Mouse (Mus musculus): ENCODE measurements around the gene Gng8. TPM values are rescaled to one million over a fixed set of nuclear protein-coding genes. Genes with fewer than 3 reads are reported as not detected.

Gng8 gene
- polyA plus RNA-seq, 1 experiment from 2014 or later, result 4.5 TPM

- no peak overlapping the region for H3K27ac ChIP-seq (ENCODE audit: low read length)
- no peak overlapping the region for H3K9ac ChIP-seq (replicated peaks; ENCODE audit: low read depth, low read length)
- no peak for ATAC-seq
- no peak overlapping the region for H3K4me3 ChIP-seq (replicated peaks; ENCODE audit: low read length)
- H3K4me1 ChIP-seq (replicated peaks; ENCODE audit: control insufficient read depth, insufficient read depth, low read length), result 0 out of 2 replicates have a peak, but pooled peaks cover 5% of the 10 kb centered on the region
- H3K9me3 ChIP-seq (ENCODE audit: control insufficient read depth, low read length), result peaks cover 12% of the 10 kb centered on the region
- no peak overlapping the region for H3K4me2 ChIP-seq (ENCODE audit: low read length)
- H3K36me3 ChIP-seq (ENCODE audit: control insufficient read depth, insufficient read depth), result peaks cover 10% of the 10 kb centered on the region
- peaks cover 21% of the 10 kb centered on the region for H3K27me3 ChIP-seq (replicated peaks; ENCODE audit: control insufficient read depth, insufficient read depth, low read length)
- 94% methylated on average over 6 of the region's 6 CpGs for WGBS
Measured at GRCm38 (mm10) chr7:16883162-16883561, 8.4 kb upstream of the Gng8 start.

- Histone ChIP-seq H3K27ac (ENCODE audit: low read length) (no peak overlapping the region), H3K36me3 (ENCODE audit: control insufficient read depth, insufficient read depth) (peaks cover 10% of the 10 kb centered on the region), H3K4me3 (replicated peaks; ENCODE audit: low read length) (no peak overlapping the region), H3K4me2 (ENCODE audit: low read length) (no peak overlapping the region), H3K27me3 (replicated peaks; ENCODE audit: control insufficient read depth, insufficient read depth, low read length) (peaks cover 21% of the 10 kb centered on the region), H3K9ac (replicated peaks; ENCODE audit: low read depth, low read length) (no peak overlapping the region), H3K4me1 (replicated peaks; ENCODE audit: control insufficient read depth, insufficient read depth, low read length) (0 out of 2 replicates have a peak, but pooled peaks cover 5% of the 10 kb centered on the region), H3K9me3 (ENCODE audit: control insufficient read depth, low read length) (peaks cover 12% of the 10 kb centered on the region)
- no peak for ATAC-seq
- 67% methylated on average over 4 of the region's 4 CpGs for WGBS
Measured at GRCm38 (mm10) chr7:16884334-16884733, 7.3 kb upstream of the Gng8 start.

- Histone ChIP-seq H3K27me3 (replicated peaks; ENCODE audit: control insufficient read depth, insufficient read depth, low read length) (peaks cover 21% of the 10 kb centered on the region), H3K9ac (replicated peaks; ENCODE audit: low read depth, low read length) (peak overlapping the region; percentile 20; the same call in 1 of the 2 replicates), H3K9me3 (ENCODE audit: control insufficient read depth, low read length) (peaks cover 12% of the 10 kb centered on the region), H3K27ac (ENCODE audit: low read length) (no peak overlapping the region), H3K4me2 (ENCODE audit: low read length) (peak overlapping the region; percentile 31), H3K4me3 (replicated peaks; ENCODE audit: low read length) (peak overlapping the region; percentile 36), H3K36me3 (ENCODE audit: control insufficient read depth, insufficient read depth) (peaks cover 10% of the 10 kb centered on the region), H3K4me1 (replicated peaks; ENCODE audit: control insufficient read depth, insufficient read depth, low read length) (0 out of 2 replicates have a peak, but pooled peaks cover 2% of the 10 kb centered on the region)
- peak; percentile 39; the same call in 1 of the 2 replicates for ATAC-seq
- 9% methylated on average over 80 of the region's 95 CpGs for WGBS
Measured at GRCm38 (mm10) chr7:16885271-16885776, 6.3 kb upstream of the Gng8 start.

- 0 out of 2 replicates have a peak, but pooled peaks have one; percentile 3 for ATAC-seq
- no peak overlapping the region for H3K9ac ChIP-seq (replicated peaks; ENCODE audit: low read depth, low read length)
- peaks cover 12% of the 10 kb centered on the region for H3K9me3 ChIP-seq (ENCODE audit: control insufficient read depth, low read length)
- H3K36me3 ChIP-seq (ENCODE audit: control insufficient read depth, insufficient read depth), result peaks cover 10% of the 10 kb centered on the region
- H3K4me1 ChIP-seq (replicated peaks; ENCODE audit: control insufficient read depth, insufficient read depth, low read length), result peaks cover 2% of the 10 kb centered on the region
- peaks cover 21% of the 10 kb centered on the region for H3K27me3 ChIP-seq (replicated peaks; ENCODE audit: control insufficient read depth, insufficient read depth, low read length)
- WGBS, result 36% methylated on average over 51 of the region's 59 CpGs
- H3K4me3 ChIP-seq (replicated peaks; ENCODE audit: low read length), result peak overlapping the region; percentile 36; the same call in 1 of the 2 replicates
- H3K4me2 ChIP-seq (ENCODE audit: low read length), result no peak overlapping the region
- H3K27ac ChIP-seq (ENCODE audit: low read length), result no peak overlapping the region
Measured at GRCm38 (mm10) chr7:16885905-16886304, 5.7 kb upstream of the Gng8 start.

- WGBS, result 45% methylated on average over 6 of the region's 6 CpGs
- no peak overlapping the region for H3K27ac ChIP-seq (ENCODE audit: low read length)
- ATAC-seq, result no peak
- H3K4me2 ChIP-seq (ENCODE audit: low read length), result no peak overlapping the region
- peaks cover 9% of the 10 kb centered on the region for H3K9me3 ChIP-seq (ENCODE audit: control insufficient read depth, low read length)
- H3K27me3 ChIP-seq (replicated peaks; ENCODE audit: control insufficient read depth, insufficient read depth, low read length), result peaks cover 7% of the 10 kb centered on the region
- H3K4me3 ChIP-seq (replicated peaks; ENCODE audit: low read length), result no peak overlapping the region
- H3K36me3 ChIP-seq (ENCODE audit: control insufficient read depth, insufficient read depth), result peaks cover 10% of the 10 kb centered on the region
- no peak overlapping the region for H3K9ac ChIP-seq (replicated peaks; ENCODE audit: low read depth, low read length)
- H3K4me1 ChIP-seq (replicated peaks; ENCODE audit: control insufficient read depth, insufficient read depth, low read length), result peaks cover 26% of the 10 kb centered on the region
Measured at GRCm38 (mm10) chr7:16890536-16890935, 1.1 kb upstream of the Gng8 start.

- peak overlapping the region; percentile 10; the same call in 1 of the 2 replicates for H3K4me2 ChIP-seq (ENCODE audit: low read length)
- peaks cover 26% of the 10 kb centered on the region for H3K4me1 ChIP-seq (replicated peaks; ENCODE audit: control insufficient read depth, insufficient read depth, low read length)
- H3K27me3 ChIP-seq (replicated peaks; ENCODE audit: control insufficient read depth, insufficient read depth, low read length), result peaks cover 3% of the 10 kb centered on the region
- H3K9me3 ChIP-seq (ENCODE audit: control insufficient read depth, low read length), result peaks cover 5% of the 10 kb centered on the region
- H3K9ac ChIP-seq (replicated peaks; ENCODE audit: low read depth, low read length), result no peak overlapping the region
- H3K4me3 ChIP-seq (replicated peaks; ENCODE audit: low read length), result no peak overlapping the region
- peaks cover 6% of the 10 kb centered on the region for H3K36me3 ChIP-seq (ENCODE audit: control insufficient read depth, insufficient read depth)
- 2% methylated on average over 23 of the region's 23 CpGs for WGBS
- no peak for ATAC-seq
- no peak overlapping the region for H3K27ac ChIP-seq (ENCODE audit: low read length)
Measured at GRCm38 (mm10) chr7:16890944-16891343, 642 bp upstream of the Gng8 start.

GRCm38 (mm10) chr7:16892352-16892730 lies 755 bp downstream of the Gng8 start:
- no peak overlapping the region for H3K4me3 ChIP-seq (replicated peaks; ENCODE audit: low read length)
- H3K9ac ChIP-seq (replicated peaks; ENCODE audit: low read depth, low read length), result no peak overlapping the region
- H3K27ac ChIP-seq (ENCODE audit: low read length), result no peak overlapping the region
- H3K4me1 ChIP-seq (replicated peaks; ENCODE audit: control insufficient read depth, insufficient read depth, low read length), result peaks cover 26% of the 10 kb centered on the region
- H3K36me3 ChIP-seq (ENCODE audit: control insufficient read depth, insufficient read depth), result no peaks in the 10 kb centered on the region
- H3K27me3 ChIP-seq (replicated peaks; ENCODE audit: control insufficient read depth, insufficient read depth, low read length), result no peaks in the 10 kb centered on the region; the same call in 1 of the 2 replicates
- no peak; the same call in 1 of the 2 replicates for ATAC-seq
- H3K9me3 ChIP-seq (ENCODE audit: control insufficient read depth, low read length), result no peaks in the 10 kb centered on the region
- H3K4me2 ChIP-seq (ENCODE audit: low read length), result no peak overlapping the region
- 54% methylated on average over 9 of the region's 9 CpGs for WGBS

GRCm38 (mm10) chr7:16893612-16894011 lies 2.0 kb downstream of the Gng8 start:
- Histone ChIP-seq H3K9ac (replicated peaks; ENCODE audit: low read depth, low read length) (no peak overlapping the region), H3K4me3 (replicated peaks; ENCODE audit: low read length) (no peak overlapping the region)

GRCm38 (mm10) chr7:16894279-16894678 lies 2.7 kb downstream of the Gng8 start:
- WGBS, result 0% methylated on average over 4 of the region's 4 CpGs
- Histone ChIP-seq H3K27ac (ENCODE audit: low read length) (no peak overlapping the region), H3K4me1 (replicated peaks; ENCODE audit: control insufficient read depth, insufficient read depth, low read length) (peaks cover 26% of the 10 kb centered on the region), H3K9me3 (ENCODE audit: control insufficient read depth, low read length) (no peaks in the 10 kb centered on the region), H3K27me3 (replicated peaks; ENCODE audit: control insufficient read depth, insufficient read depth, low read length) (no peaks in the 10 kb centered on the region; the same call in 1 of the 2 replicates), H3K4me3 (replicated peaks; ENCODE audit: low read length) (no peak overlapping the region), H3K36me3 (ENCODE audit: control insufficient read depth, insufficient read depth) (no peaks in the 10 kb centered on the region), H3K4me2 (ENCODE audit: low read length) (peak overlapping the region; percentile 51; the same call in 1 of the 2 replicates), H3K9ac (replicated peaks; ENCODE audit: low read depth, low read length) (no peak overlapping the region)
- peak; percentile 36; the same call in 1 of the 2 replicates for ATAC-seq

More at GRCm38 (mm10) chr7:16893612-16894011, 2.0 kb downstream of the Gng8 start:
- no peak overlapping the region for H3K4me2 ChIP-seq (ENCODE audit: low read length)
- peaks cover 26% of the 10 kb centered on the region for H3K4me1 ChIP-seq (replicated peaks; ENCODE audit: control insufficient read depth, insufficient read depth, low read length)
- no peaks in the 10 kb centered on the region for H3K36me3 ChIP-seq (ENCODE audit: control insufficient read depth, insufficient read depth)
- no peaks in the 10 kb centered on the region for H3K9me3 ChIP-seq (ENCODE audit: control insufficient read depth, low read length)
- no peaks in the 10 kb centered on the region; the same call in 1 of the 2 replicates for H3K27me3 ChIP-seq (replicated peaks; ENCODE audit: control insufficient read depth, insufficient read depth, low read length)
- WGBS, result 3% methylated on average over 6 of the region's 6 CpGs
- no peak overlapping the region for H3K27ac ChIP-seq (ENCODE audit: low read length)
- ATAC-seq, result no peak
